Mouse (Mus musculus): ENCODE measurements at regions not wholly inside any gene's neighbourhood (a gene's known extent, or its start where the extent isn't known, plus 50 kb on each side); places are given as distances from the start of the nearest gene placed in this dataset.
"Not testable (repeated sequence)": the region's sequence is repeated elsewhere in the genome, so short reads cannot be mapped to it uniquely, and the experiment has no call there.

DNA sequence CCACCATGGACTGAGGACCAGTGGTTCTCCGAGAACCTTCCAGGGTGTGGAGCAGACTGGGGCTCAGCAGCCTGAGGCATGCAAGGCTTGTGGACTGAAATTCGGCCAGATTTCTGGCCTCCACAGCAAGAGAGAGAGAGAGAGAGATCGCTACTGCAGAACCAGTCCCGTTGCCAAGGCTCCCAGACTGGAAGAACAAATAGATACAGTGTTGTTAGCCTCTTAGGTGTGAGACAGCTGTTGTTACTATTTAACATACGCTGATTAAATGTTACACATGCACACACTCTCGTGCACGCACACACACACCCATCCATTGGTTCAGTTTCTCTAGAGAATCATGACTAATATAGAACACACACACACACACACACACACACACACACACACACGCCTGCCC, 133.4 kb upstream of the Ajap1 start:
- no peak for DNase-seq (ENCODE audit: low spot score in 2 of 2)

DNA sequence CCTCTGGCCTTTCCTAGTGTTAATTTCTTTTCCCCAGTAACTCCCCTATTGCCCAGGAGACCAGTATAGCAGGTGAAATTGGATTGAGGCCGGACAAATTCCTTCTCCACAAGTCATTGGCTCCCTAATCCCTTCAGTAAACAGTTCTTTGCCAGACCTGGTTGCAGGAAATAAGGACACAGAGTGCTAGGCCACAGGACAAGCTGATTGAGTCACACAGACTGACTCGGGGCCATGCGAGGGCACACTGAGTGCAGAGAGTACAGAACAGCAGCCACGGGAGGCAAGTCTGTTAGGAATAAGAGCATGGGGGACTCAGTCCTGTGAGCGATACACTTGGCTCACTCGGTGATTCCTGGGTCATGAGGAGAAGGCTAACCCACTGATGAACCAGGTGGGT, 134.3 kb upstream of the Ajap1 start:
- DNase-seq (ENCODE audit: low spot score in 2 of 2): no peak

DNA sequence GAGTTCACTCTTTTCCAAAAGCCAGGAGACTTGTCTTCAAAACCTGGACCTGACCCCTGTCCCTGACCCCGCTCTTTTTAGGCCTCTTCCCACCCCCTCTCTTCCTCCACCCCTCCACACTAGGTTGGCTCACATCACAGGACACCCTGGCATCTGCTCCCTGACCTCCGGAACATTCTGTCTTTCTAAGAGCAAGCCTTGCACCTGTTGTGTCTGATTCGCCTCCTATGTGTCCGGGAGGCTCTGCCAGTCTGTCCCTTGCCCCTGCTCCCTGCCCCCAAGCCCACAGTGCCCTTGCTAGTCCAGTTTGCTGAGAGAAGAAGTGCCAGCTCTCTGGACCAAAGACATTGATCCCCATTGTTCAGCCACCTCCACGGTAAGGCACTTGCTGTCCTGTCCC, 138.3 kb upstream of the Ajap1 start:
- no peak for DNase-seq (ENCODE audit: low spot score in 2 of 2)

DNA sequence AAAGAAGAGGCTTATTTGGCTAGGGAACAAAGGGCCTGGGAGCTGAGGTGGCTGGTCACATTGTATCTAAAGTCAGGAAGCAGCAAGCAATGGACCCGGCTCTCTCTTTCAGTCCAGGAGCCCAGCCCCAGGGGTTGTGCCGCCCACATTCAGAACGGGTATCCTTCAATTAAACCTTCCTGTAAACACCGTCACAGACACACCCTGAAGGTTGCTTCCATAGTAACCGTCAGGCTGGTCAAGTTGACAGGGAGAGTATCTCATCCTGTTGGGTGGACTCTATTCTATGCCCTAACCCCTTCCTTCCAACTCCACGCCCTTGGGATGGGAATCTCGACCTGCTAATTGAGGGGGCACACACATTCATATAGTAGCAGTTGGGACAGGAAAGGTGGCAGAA, 148.6 kb upstream of the Ajap1 start:
- DNase-seq (ENCODE audit: low spot score in 2 of 2): no peak

DNA sequence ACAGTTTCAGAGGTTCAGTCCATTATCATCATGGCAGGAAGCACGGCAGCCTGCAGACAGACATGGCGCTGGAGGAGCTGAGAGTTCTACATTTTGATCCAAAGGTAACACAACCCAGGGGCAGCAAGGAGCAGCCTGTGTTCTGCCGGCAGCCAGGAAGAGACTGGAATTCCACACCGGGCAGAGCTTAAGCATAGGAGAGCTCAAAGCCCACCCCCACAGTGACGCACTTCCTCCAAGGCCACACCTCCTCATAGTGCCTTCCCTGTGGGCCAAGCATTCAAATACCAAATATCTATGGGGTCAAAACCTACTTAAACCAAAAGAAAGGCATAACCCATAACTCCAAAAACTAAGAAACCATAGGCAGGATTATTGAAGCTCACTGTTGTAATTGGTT, 149.4 kb upstream of the Ajap1 start:
- DNase-seq (ENCODE audit: low spot score in 2 of 2): no peak

DNA sequence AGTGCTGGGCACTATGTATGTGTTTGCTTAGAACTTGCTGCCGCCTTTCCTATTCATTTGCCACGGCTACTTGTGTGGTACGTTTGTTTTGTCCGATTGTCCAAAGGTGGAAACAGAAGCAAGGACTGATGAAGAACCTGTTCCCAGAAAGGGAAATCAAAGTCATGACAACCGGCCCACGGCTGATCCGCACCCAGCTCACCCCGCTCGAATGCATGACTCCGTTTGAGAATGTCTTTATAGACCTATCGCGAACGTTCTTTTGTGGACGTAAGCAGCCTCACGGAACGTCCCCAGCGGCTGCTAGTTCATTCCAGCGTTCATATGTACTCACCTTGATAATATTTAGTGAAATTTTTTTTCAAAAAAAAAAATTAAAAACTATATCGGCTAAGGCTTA, 149.9 kb upstream of the Ajap1 start:
- no peak for DNase-seq (ENCODE audit: low spot score in 2 of 2)

DNA sequence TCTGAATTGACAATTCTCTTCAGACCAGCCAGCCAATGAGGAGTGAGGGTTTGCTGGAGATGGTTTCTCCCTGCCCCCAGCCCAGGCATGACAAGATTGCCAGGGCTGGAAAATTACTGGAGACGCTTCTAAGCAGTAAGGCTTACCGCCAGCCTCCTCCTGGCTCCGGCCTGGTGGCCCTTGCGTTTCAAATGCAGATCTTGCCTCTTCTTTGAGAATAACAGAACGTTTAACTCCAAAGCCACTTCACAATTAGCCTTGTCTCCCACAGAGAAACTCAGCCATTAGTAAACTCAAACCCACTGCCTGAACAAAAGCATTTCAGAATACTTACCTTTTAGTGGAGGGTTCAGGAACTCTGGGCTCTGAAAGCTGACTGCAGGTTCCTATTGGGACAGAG, 150.6 kb upstream of the Ajap1 start:
- no peak for DNase-seq (ENCODE audit: low spot score in 2 of 2)

DNA sequence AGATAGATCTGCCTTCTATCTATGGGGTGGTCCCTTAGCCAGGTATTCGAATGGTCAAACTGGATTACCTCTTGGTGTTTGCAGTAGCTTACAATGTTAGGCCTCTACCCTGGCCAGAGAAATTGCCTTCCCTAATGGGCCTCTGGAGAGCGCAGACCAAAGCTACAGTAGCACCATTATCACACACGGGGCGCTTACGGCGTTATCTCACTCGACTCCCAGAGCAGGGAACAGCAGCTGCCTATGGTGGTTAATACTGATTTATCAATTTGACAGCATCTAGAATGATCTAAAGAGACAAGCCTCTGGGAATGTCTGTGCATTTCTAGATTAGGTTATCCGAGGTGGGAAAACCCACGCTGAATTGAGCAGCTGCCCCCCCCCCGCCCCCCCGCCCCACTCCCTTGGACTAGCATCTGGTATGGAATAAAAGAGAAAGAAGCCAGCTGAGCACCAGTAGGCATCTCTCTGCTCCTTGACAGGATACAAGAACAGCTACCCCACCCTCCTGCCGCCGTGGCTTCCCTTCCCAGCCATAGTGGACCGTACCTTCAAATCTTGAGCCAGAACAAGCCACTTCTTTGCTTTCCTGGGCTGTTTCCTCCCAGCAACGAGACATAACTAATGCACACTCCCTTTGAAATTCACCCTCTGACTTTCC, 151.7 kb upstream of the Ajap1 start:
- no peak for DNase-seq (ENCODE audit: low spot score in 2 of 2)

DNA sequence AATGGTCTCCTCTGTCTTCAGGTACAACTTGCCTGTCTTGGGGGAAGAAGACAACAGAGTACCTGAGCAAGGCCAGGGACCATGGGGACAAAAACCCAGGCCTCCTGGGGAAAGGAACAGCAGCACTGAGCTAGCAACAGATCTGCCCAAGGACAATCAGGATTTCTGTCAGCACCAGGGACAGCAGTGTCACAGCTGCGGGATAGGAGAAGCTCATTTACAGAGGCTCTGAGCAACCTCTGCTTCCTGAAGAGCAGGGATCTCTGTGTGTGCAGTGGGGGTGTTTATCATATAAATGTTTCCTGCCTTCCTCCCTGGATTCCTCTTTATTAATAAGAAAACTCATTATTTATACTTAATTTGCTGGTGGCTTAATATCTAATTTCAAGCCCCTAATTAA, 155.4 kb upstream of the Ajap1 start:
- no peak for DNase-seq (ENCODE audit: low spot score in 2 of 2)

DNA sequence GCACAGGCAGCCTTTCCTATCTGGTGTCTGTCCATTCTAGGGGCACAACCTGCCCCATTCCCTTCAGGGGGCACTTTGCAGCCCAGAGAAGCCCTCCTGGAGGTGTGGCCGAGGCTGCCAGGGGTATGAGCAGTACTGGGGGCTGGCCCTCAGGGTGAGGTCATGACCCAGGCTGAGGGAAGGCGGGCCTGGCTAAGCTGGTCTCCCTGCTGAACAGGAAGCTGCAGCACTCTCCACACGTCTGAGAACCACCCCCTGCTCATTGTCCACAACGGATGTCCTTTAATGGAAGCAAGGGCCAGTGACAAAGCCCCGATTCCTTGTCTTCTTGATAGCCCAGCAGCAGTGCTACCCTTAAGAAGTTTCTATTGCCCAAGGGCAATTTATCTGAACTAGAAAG, 169.2 kb upstream of the Ajap1 start:
- DNase-seq (ENCODE audit: low spot score in 2 of 2): no peak

DNA sequence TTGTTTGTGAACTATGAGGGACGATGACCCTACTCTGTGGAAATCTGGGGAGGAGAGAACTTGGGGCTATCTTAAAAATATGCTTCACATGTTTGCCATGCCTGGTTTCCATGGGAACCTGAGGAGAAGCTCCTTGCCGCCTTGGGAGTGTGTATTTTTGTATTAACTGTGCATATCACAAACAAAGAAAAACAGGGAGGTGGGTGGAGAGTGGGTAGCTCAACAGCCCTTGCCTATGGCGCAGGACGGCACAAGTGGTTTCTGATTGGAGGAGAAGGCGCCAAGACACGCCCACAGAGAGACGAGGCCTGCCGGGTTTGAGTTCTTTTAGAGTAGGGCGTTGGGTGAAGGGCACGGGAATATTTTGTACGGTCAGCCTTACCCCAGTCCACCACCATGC, 170.2 kb upstream of the Ajap1 start:
- DNase-seq (ENCODE audit: low spot score in 2 of 2): no peak

DNA sequence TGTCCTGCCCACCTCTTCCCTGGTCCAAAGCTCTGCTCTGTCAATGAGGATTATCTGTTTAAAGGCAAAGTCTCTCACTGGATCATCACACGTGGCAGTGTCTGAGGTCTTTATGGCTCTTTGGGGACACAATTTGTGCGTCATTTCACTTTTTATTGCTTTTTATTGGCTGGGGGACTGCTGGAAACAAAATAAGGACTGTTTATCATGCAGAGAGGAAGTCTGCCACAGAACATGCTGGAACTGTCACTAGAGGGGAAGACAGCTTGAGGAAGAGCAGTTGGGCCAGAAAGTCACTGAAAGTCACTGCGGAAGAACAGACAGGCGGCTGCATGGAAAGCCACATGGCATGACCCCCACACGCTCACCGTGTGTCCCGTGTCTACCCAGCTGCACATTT, 180.1 kb upstream of the Ajap1 start:
- no peak for DNase-seq (ENCODE audit: low spot score in 2 of 2)

DNA sequence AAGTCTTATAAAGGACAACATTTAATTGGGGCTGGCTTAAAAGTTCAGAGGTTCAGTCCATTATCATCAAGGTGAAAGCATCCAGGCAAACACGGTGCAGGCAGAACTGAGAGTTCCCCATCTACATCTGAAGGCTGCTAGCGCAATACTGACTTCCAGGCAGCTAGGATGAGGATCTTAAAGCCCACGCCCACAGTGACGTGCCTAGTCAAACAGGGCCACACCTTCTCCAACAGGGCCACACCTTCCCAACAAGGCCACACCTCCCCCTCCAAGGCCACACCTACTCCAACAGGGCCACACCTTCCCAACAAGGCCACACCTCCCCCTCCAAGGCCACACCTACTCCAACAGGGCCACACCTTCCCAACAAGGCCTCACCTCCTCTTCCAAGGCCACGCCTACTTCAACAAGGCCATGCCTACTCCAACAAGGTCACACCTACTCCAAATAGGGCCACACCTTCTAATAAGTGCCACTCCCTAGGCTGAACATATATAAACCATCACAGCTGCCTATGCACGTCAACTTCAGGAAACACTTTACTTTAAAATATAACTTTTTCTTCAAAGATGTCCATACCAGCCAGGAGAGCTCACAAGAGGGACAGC, 184.1 kb upstream of the Ajap1 start:
- not testable (repeated sequence) for DNase-seq (ENCODE audit: low spot score in 2 of 2)

DNA sequence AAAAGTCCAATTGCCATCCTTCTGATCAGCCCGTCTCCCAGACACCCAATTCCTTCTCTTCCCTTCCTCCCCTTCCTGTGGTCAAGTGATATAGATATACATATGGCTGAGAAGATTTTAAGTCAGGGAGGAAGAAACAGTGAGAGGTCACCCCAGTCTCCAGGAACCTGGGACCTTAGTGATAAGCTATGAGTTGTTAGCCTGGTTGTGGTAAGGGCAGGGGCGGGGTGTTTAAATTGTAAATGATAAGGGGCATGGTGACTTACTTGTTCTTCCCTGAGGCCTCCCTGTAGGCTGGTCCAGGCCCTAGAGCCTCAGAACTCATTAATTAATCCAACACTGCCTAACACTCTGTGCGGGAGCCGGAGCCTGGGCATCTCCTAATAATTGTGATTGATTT, 186.5 kb upstream of the Ajap1 start:
- DNase-seq (ENCODE audit: low spot score in 2 of 2): no peak

DNA sequence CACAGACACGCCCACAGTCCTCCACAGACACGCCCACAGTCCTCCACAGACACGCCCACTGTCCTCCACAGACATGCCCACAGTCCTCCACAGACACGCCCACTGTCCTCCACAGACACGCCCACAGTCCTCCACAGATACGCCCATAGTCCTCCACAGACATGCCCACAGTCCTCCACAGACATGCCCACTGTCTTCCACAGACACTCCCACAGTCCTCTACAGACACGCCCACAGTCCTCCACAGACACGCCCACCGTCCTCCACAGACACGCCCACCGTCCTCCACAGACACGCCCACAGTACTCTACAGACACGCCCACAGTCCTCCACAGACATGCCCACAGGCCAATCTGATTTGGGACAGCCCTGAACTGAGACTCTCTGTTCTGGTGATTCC, 187.6 kb upstream of the Ajap1 start:
- DNase-seq (ENCODE audit: low spot score in 2 of 2): no peak

DNA sequence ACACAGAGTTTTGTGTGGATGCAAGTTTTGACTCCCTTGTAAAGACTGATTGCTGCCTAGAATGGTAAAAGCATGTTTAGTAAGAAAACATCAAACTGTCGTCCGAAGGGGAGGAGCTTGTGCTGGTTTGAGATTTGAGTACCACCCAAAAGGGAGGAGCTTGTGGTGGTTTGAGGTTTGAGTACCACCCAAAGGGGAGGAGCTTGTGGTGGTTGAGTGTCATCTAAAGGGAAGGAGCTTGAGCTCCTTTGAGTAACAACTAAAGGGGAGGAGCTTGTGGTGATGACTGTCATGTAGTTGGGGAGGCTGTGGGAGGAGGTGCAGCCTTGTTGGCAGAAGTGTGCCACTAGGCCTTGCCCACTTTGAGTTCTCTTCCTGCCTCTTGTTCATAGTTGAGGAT, 192.8 kb upstream of the Ajap1 start:
- DNase-seq (ENCODE audit: low spot score in 2 of 2): no peak

DNA sequence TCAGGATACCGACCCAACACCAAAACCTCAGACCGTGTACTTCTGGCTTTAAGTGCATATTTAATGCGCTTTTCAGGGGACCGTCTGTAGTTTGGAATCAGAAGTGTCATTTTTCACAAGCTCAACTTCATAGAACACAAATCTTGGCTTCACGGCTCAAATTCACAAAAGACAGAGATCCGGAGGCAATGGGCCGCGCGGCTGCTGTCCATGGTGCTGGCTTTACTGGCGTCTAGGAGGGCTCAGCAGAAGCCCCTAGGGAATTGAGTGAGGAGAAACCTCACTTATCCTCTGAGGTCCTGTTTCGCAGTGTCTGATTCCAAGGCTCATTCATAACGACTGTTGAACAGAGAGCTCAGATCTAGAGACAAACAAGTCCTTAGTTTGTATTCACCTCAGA, 196.5 kb upstream of the Ajap1 start:
- peak in 1 of 2 experiments; percentile 8 for DNase-seq (ENCODE audit: low spot score in 2 of 2)

DNA sequence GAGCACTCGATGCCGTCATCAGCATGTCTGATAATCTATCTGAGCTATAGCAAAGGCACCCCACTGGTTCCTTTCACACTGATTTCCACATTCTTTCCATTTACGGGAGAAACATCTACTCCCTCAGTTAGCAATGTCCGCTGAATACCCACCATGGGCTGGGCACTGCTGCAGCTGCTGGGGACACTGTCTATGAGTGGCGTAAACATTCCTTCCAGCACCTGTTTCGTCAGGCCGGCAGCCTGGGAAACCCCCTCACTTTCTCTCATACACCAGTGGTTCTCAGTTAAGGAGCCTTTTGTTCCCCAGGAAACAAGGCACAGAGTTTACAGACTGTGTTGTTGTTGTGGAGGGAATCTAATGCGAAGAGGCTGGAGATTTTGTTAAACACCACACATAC, 205.8 kb upstream of the Ajap1 start:
- DNase-seq (ENCODE audit: low spot score in 2 of 2): no peak

DNA sequence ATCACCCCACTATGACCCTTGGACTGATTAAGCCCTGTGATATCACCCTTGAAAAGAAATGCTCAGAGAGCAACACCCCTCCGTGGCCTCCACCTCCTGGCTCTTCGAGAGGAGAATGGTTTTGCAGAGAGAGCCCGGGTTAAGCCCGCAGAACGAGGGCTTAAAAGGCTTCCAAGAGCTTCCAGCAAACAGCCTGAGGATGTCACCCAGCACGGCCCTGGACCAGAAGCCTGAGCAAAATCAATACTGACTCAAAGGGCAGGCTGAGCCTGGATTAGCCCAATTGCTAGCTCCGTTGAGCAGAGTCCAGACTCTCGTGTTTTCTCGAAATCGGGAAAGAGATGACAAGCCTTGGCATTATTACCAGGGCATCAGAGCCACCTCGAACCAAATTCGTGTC, 211.3 kb upstream of the Ajap1 start:
- no peak for DNase-seq (ENCODE audit: low spot score in 2 of 2)

DNA sequence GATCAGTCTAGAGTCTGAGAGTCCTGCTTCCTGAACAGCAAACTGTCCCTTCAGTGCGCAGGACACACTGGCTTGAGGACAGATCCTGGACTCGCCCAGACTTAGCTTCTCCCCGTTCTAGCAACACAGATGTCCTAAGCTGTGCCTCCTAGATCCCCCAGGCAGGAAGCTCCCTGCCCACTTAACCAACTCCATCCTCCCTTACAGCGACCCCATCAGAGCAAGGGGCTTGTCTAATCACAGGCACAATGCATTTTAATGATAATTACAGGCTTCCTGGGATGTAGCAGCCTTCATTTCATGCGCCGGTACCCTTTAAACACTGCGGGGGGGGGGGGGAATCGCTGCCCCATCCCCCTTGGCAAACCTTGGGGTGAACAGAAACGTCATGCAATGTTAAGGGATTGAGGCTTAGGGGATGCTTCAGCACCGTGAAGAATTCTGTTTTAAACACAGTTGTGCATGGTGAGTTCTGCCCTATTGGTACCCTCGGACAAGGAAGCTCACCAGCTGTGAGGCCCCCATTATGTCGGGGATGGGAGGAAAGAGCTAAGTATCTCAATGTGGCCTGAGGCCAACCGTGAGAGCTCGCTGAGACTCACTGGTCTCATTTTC, 213.9 kb upstream of the Ajap1 start:
- DNase-seq (ENCODE audit: low spot score in 2 of 2): no peak

DNA sequence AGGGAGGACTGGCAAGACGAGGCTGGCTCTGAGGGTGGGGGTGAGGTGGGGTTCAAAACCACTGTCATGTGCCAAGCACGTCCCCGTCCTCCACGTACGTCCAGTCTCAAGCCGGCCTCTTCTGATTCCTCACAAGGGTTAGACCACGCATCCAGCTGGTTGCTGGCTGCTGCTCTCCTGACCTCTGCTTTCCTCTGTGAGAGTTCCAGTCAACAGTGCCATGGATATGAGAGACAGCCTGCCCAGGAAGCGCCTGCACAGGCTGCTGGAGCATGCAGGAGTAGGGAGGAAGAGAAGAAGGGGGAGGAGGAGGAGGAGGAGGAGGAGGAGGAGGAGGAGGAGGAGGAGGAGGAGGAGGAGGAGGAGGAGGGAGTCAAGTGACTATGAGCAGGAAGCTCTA, 224.6 kb upstream of the Ajap1 start:
- no peak for DNase-seq (ENCODE audit: low spot score in 2 of 2)

DNA sequence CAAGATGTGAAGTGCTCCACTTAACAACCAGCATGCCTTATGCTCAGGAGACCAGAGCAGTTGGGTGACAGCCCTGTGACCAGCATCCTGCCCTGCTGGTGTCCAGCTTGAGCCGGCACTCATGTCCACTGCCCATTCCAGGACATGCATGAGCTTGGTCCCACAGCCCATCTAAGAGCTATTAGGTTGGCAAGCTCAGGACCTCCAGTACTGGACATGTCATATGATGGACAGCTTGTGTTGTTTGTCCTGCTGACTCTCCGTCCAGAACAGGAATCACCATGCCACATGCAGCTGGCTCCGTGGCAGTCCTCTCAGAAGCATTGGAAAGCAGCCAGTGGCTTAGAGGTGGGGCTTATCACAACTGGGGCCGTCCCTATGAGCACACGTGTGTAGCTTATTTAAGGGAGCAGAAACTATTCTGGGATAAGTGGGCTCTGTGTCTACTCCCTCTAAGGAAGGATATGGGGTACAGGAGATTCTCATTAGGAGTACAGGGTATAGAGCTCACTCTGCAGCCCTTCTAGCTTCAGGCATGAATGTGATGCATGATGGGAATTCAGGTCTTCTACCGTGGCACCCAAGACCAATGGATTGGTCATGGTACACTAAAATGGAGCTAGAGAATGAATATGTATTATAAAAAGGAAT, 232.5 kb upstream of the Ajap1 start:
- DNase-seq (ENCODE audit: low spot score in 2 of 2): no peak

DNA sequence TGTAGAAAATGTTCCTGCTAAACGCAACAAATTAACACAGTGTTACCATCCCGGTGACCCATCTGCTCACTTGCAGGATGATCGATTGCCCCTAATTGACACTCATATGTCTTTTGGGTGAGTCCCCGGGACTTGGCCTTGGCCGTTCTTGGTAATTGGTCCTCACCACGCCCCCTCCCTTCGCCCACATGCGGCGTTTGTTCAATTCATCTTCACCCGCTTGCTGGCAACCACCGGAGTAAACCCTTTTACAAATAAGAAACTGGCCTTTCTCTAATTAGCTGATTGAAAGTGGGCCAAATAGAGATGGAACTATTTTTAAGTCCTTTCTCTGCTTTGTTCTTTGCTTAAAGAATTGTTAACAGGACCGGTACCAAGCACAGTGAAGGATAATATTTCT, 234.7 kb upstream of the Ajap1 start:
- no peak for DNase-seq (ENCODE audit: low spot score in 2 of 2)

All from adrenal gland, postnatal 4 days (tissue).